Mouse (Mus musculus): ENCODE measurements around the gene Ywhaq.

GRCm38 (mm10) chr12:21443783-21444182 is 26.3 kb upstream of the Ywhaq start:
- TF ChIP-seq POLR2A (IDR thresholded peaks at IDR 0.05; ENCODE audit: control insufficient read depth, low read depth, low read length): no peak
- no peak for TF ChIP-seq CTCF (IDR thresholded peaks at IDR 0.05; ENCODE audit: control insufficient read depth, insufficient read depth, insufficient replicate concordance, low read depth, low read length)

Measured in testis, adult 2 months (tissue).